Mouse (Mus musculus) spleen, adult 2 months (tissue): ENCODE measurements around the gene Kndc1.

Experiments
- CTCF ChIP-seq: fragments of 200-500 bp; IDR thresholded peaks from 2 replicates; pipeline ENCODE4 v1.5.1; 2011; ENCODE audit warnings: mild to moderate bottlenecking, inconsistent platforms; ENCODE audit not compliant: insufficient read depth, insufficient read length, insufficient replicate concordance; ENCODE audit errors: extremely low read depth
- POLR2A ChIP-seq: fragments of 200-500 bp; IDR thresholded peaks from 2 replicates; pipeline ENCODE4 v1.6.1; 2011; ENCODE audit warnings: low read depth, low read length, inconsistent platforms

DNA sequence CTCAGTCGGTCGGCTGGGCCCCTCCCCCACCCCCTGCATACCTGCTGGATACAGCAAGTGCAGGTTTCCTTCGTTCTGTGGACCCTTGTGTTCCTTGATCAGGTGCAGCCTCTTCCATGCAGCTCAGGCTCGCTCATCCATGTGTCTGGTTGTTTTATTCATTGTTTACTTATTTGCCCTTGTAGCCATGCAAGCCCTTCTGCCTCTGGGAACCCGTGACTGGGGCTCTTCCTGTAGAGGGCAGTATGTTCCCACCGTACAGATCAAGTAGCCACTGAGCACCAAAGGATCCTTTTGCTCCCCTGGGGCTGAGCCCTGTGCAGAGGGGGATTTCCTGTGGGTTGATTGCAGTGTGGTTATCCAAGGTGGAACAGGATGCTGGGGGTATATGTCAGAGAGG lies 11.2 kb downstream of the Kndc1 start:
- TF ChIP-seq POLR2A (no peak), CTCF (peak; percentile 23; the same call in 1 of the 2 replicates)
